Mouse (Mus musculus) liver, embryonic 14.5 days (tissue): ENCODE measurements around the gene Cgnl1. TPM values are rescaled to one million over a fixed set of nuclear protein-coding genes. Genes with fewer than 3 reads are reported as not detected.

ENCODE experiments used
- ATAC-seq: fragments of 200-750 bp; cut with Nextera tagmentation; 2 replicates; pipeline ENCODE4 v1.8.0; 2017; ENCODE audit warnings: moderate number of reproducible peaks, mild to moderate bottlenecking, moderate library complexity; ENCODE audit not compliant: insufficient read depth
- DNase-seq, 3 experiments: peaks; one replicate each; pipeline ENCODE4 v3.0.0-alpha.2; 2012 to 2013; ENCODE audit warnings: low read depth in 3 of 3, low spot score in 3 of 3
- H3K27ac ChIP-seq: fragments of 300-500 bp; sonication (generic); 2 replicates; pipeline ENCODE4 v1.5.1; 2014; ENCODE audit warnings: moderate library complexity, mild to moderate bottlenecking, control low read depth, inconsistent platforms
- H3K27me3 ChIP-seq: fragments of 300-500 bp; sonication (generic); 2 replicates; pipeline ENCODE4 v1.6.1; 2014; ENCODE audit warnings: mild to moderate bottlenecking, low read length, moderate library complexity; ENCODE audit not compliant: control insufficient read depth, insufficient read depth
- H3K36me3 ChIP-seq: fragments of 300-500 bp; sonication (generic); replicated peaks from 2 replicates; pipeline ENCODE4 v1.6.1; 2014; ENCODE audit warnings: low read depth; ENCODE audit not compliant: control insufficient read depth, insufficient read depth
- H3K4me1 ChIP-seq, 2 experiments: fragments of 200-500 bp in 1 of 2; fragments of 300-500 bp in 1 of 2; sonication (generic) in 1 of 2; replicated peaks; 2 replicates each; pipeline ENCODE4 v1.6.1; 2012 to 2014; ENCODE audit warnings: antibody characterized with exemption in 1 of 2, inconsistent platforms in 1 of 2, low read length in 1 of 2; ENCODE audit not compliant: control insufficient read depth in 2 of 2, insufficient read depth in 2 of 2
- H3K4me2 ChIP-seq: fragments of 300-500 bp; sonication (generic); 2 replicates; pipeline ENCODE4 v1.6.1; 2014; ENCODE audit warnings: low read depth, mild to moderate bottlenecking, control low read depth, moderate library complexity
- H3K4me3 ChIP-seq, 2 experiments: fragments of 200-500 bp in 1 of 2; fragments of 300-500 bp in 1 of 2; sonication (generic) in 1 of 2; 2 replicates each; pipeline ENCODE4 v1.5.1; 2012 to 2014; ENCODE audit warnings: low read depth in 2 of 2, low read length in 2 of 2, mild to moderate bottlenecking in 2 of 2, control low read depth in 1 of 2, inconsistent platforms in 1 of 2, moderate library complexity in 1 of 2; ENCODE audit not compliant: insufficient read depth in 1 of 2
- H3K9ac ChIP-seq: fragments of 300-500 bp; sonication (generic); replicated peaks from 2 replicates; pipeline ENCODE4 v1.6.1; 2014; ENCODE audit warnings: mild to moderate bottlenecking, control low read depth, moderate library complexity
- H3K9me3 ChIP-seq: fragments of 300-500 bp; sonication (generic); 2 replicates; pipeline ENCODE4 v1.6.1; 2016; ENCODE audit warnings: low read length, mixed read lengths; ENCODE audit not compliant: control insufficient read depth
- CTCF ChIP-seq: IDR thresholded peaks from 2 replicates; pipeline ENCODE4 v1.5.1; 2016; ENCODE audit warnings: antibody characterized with exemption, low read depth, control low read depth
- EP300 ChIP-seq: IDR thresholded peaks from 2 replicates; pipeline ENCODE4 v1.6.1; 2016; ENCODE audit warnings: antibody characterized with exemption, low read depth
- WGBS: fragments of 180-500 bp; shearing (Covaris S2); extraction: QIAGEN DNeasy Blood & Tissue Kit; methylation state at CpG from one replicate; pipeline ENCODE4 v1.1.7; 2014; ENCODE audit not compliant: insufficient replicate concordance; 5-methylcytosine and 5-hydroxymethylcytosine counted together
- polyA plus RNA-seq, 2 experiments: library from polyadenylated mRNA; depleted of rRNA in 1 of 2; stranded (reverse) in 1 of 2; unstranded in 1 of 2; fragments of >200 nt; fragmentation: Nextera tagmentation in 1 of 2; extraction: Ambion mirVana in 1 of 2; gene quantifications; 2 replicates each; pipeline versions ENCODE4 v1.2.1 to v1.2.3; 2012 to 2014

Cgnl1 gene
- polyA plus RNA-seq, 2 experiments: 1.2 to 1.8 TPM

- TF ChIP-seq CTCF: peak; percentile 81
- TF ChIP-seq EP300: no peak
- DNase-seq (peak; percentile 14 to 26 (median 22)), ATAC-seq (no peak)
- no peak overlapping the region for H3K9ac ChIP-seq
- no peaks in the 10 kb centered on the region for H3K36me3 ChIP-seq
- H3K4me1 ChIP-seq: no peaks in the 10 kb centered on the region
- H3K27ac ChIP-seq: no peak overlapping the region
- H3K9me3 ChIP-seq: no peaks in the 10 kb centered on the region
- H3K4me2 ChIP-seq: no peak overlapping the region
- H3K4me3 ChIP-seq: no peak overlapping the region
- WGBS: 1% methylated on average over 2 of the region's 2 CpGs
- H3K27me3 ChIP-seq: no peaks in the 10 kb centered on the region
Observed at GRCm38 (mm10) chr9:71806422-71806805, 35.0 kb upstream of the Cgnl1 start.

- H3K9ac ChIP-seq: no peak overlapping the region
- WGBS: 50% methylated on average over 6 of the region's 6 CpGs
- no peaks in the 10 kb centered on the region for H3K27me3 ChIP-seq
- no peak overlapping the region for H3K4me2 ChIP-seq
- H3K27ac ChIP-seq: no peak overlapping the region
- no peaks in the 10 kb centered on the region for H3K36me3 ChIP-seq
- no peaks in the 10 kb centered on the region for H3K4me1 ChIP-seq
- no peak overlapping the region for H3K4me3 ChIP-seq
- no peaks in the 10 kb centered on the region for H3K9me3 ChIP-seq
- no peak for ATAC-seq
- TF ChIP-seq EP300 (no peak), CTCF (no peak)
- DNase-seq: no peak
Observed at GRCm38 (mm10) chr9:71805646-71806421, 34.4 kb upstream of the Cgnl1 start.

DNA sequence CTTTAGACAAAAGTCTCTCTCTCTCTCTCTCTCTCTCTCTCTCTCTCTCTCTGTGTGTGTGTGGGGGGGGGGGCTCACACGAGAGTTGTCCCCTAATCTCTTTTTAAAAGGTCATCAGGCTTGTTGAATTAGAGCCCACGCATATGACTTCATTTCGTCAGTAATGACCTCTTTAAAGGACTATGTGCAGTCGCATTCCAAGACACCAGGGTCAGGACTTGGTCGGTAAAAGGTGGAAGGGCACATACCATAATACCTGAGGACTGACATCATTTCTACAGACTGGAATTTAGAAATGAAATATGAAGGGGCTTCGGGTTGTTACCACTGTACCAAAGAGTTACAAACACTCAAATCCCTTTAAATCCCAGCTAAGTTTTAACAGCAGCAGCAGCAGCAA is 32.7 kb upstream of the Cgnl1 start:
- Histone ChIP-seq H3K9me3 (no peaks in the 10 kb centered on the region), H3K4me2 (no peak overlapping the region), H3K4me3 (no peak overlapping the region), H3K27me3 (no peaks in the 10 kb centered on the region), H3K4me1 (no peaks in the 10 kb centered on the region), H3K27ac (no peak overlapping the region), H3K36me3 (no peaks in the 10 kb centered on the region), H3K9ac (no peak overlapping the region)
- no peak for TF ChIP-seq EP300
- TF ChIP-seq CTCF: no peak
- ATAC-seq: no peak
- 47% methylated on average over 6 of the region's 6 CpGs for WGBS
- no peak for DNase-seq

DNA sequence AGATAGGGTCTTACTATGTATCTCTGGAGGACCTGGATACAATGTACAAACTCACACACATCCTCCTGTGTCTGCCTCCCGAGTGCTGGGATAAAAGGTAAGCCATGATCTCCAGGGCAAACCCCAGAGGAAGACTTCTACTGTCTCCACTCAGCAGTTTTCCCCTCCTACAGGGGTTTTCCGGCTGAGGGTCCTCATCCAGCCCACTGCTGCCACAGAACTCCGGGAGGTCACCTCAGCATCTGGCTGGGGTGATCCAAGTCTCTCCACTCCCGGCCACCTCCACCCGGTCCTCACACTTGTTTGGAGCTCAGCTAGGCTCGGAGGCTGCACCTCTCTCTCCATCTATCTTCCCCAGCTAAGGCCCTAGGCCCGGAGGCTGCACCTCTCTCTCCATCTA is 31.9 kb upstream of the Cgnl1 start:
- no peak for TF ChIP-seq CTCF
- TF ChIP-seq EP300: no peak
- no peak overlapping the region for H3K9ac ChIP-seq
- H3K27me3 ChIP-seq: no peaks in the 10 kb centered on the region
- no peaks in the 10 kb centered on the region for H3K36me3 ChIP-seq
- no peak overlapping the region for H3K27ac ChIP-seq
- DNase-seq: no peak
- H3K4me1 ChIP-seq: no peaks in the 10 kb centered on the region
- WGBS: 56% methylated on average over 7 of the region's 7 CpGs
- no peak for ATAC-seq
- no peaks in the 10 kb centered on the region for H3K9me3 ChIP-seq
- H3K4me2 ChIP-seq: no peak overlapping the region
- no peak overlapping the region for H3K4me3 ChIP-seq

- Histone ChIP-seq H3K9me3 (no peaks in the 10 kb centered on the region), H3K27ac (no peak overlapping the region), H3K27me3 (no peaks in the 10 kb centered on the region), H3K4me2 (no peak overlapping the region), H3K4me3 (no peak overlapping the region), H3K4me1 (no peaks in the 10 kb centered on the region), H3K36me3 (no peaks in the 10 kb centered on the region), H3K9ac (no peak overlapping the region)
- no peak for ATAC-seq
- TF ChIP-seq EP300: no peak
- WGBS: 67% methylated on average over 5 of the region's 5 CpGs
- no peak for DNase-seq
Observed at GRCm38 (mm10) chr9:71799598-71799997, 28.2 kb upstream of the Cgnl1 start.
